Mouse (Mus musculus): Measurements from ENCODE around the gene Ugt1a6b. TPM values are rescaled to one million over a fixed set of nuclear protein-coding genes. Genes with fewer than 3 reads are reported as not detected.

Ugt1a6b gene
- polyA plus RNA-seq, 1 experiment from 2014 or later = not detected

Other genes starting within 250 kb of the Ugt1a6b start
- 18.1 and 32.6 TPM in 2 replicates for gene Dgkd, start 250.0 kb upstream of the Ugt1a6b start, polyA plus RNA-seq (2014; fragmentation: Nextera tagmentation; extraction: Ambion mirVana)
- gene Usp40, start 94.7 kb upstream of the Ugt1a6b start, polyA plus RNA-seq (2014; fragmentation: Nextera tagmentation; extraction: Ambion mirVana) = 26.6 and 41.5 TPM in 2 replicates
- gene Ugt1a10, start 47.9 kb upstream of the Ugt1a6b start, polyA plus RNA-seq (2014; fragmentation: Nextera tagmentation; extraction: Ambion mirVana) = 5.0 and 9.2 TPM in 2 replicates
- gene Ugt1a9, start 32.5 kb upstream of the Ugt1a6b start, polyA plus RNA-seq (2014; fragmentation: Nextera tagmentation; extraction: Ambion mirVana) = 1.5 and 2.5 TPM in 2 replicates
- not detected in 2 replicates for gene Ugt1a8, start 15.4 kb upstream of the Ugt1a6b start, polyA plus RNA-seq (2014; fragmentation: Nextera tagmentation; extraction: Ambion mirVana)
- gene Ugt1a7c, start 8.2 kb upstream of the Ugt1a6b start, polyA plus RNA-seq (2014; fragmentation: Nextera tagmentation; extraction: Ambion mirVana) = 4.6 and 6.1 TPM in 2 replicates
- 1.3 and 1.9 TPM in 2 replicates for gene Ugt1a6a, start 31.6 kb downstream of the Ugt1a6b start, polyA plus RNA-seq (2014; fragmentation: Nextera tagmentation; extraction: Ambion mirVana)
- not detected in 2 replicates for gene Ugt1a5, start 62.8 kb downstream of the Ugt1a6b start, polyA plus RNA-seq (2014; fragmentation: Nextera tagmentation; extraction: Ambion mirVana)
- 1.5 and 7.3 TPM in 2 replicates for gene Ugt1a2, start 97.3 kb downstream of the Ugt1a6b start, polyA plus RNA-seq (2014; fragmentation: Nextera tagmentation; extraction: Ambion mirVana)
- gene Dnajb3, start 102.5 kb downstream of the Ugt1a6b start, polyA plus RNA-seq (2014; fragmentation: Nextera tagmentation; extraction: Ambion mirVana) = 9.6 and 12.7 TPM in 2 replicates
- gene Ugt1a1, start 108.7 kb downstream of the Ugt1a6b start, polyA plus RNA-seq (2014; fragmentation: Nextera tagmentation; extraction: Ambion mirVana) = 0.30 and 0.61 TPM in 2 replicates
- 1.4 TPM in 2 replicates for gene Mroh2a, start 123.7 kb downstream of the Ugt1a6b start, polyA plus RNA-seq (2014; fragmentation: Nextera tagmentation; extraction: Ambion mirVana)
- gene Hjurp, start 174.4 kb downstream of the Ugt1a6b start, polyA plus RNA-seq (2014; fragmentation: Nextera tagmentation; extraction: Ambion mirVana) = 98.2 and 175 TPM in 2 replicates
- not detected in 2 replicates for gene Trpm8, start 174.4 kb downstream of the Ugt1a6b start, polyA plus RNA-seq (2014; fragmentation: Nextera tagmentation; extraction: Ambion mirVana)